Comparison of ENCODE assay signal across 9 mouse cellular contexts in genomic region chr16:17938821-17939220, GRCm38 (mm10). TPM values are rescaled to one million over a fixed set of nuclear protein-coding genes. Genes with fewer than 3 reads are reported as not detected.
A peak's percentile ranks its signal among the peaks of the same experiment; 100 is the strongest.
DNase-seq lines count a peak whose midpoint lies in the region; ATAC-seq and TF ChIP-seq lines count a peak whose summit lies in the region.
"Had no signal": no experiment of that assay in that cellular context is flagged by ENCODE, and none has a peak within 500 bp of the region (broad histone marks: within the 10 kb centered on the region; RNA-seq: fewer than 3 reads in every experiment).

No protein-coding gene starts in this region.

- H3K36me3 ChIP-seq in hindbrain, embryonic 11.5 days (ENCODE audit: control insufficient read depth, insufficient read depth, low read length), result no peaks in the 10 kb centered on the region
- H3K36me3 ChIP-seq in limb, embryonic 12.5 days, result no peaks in the 10 kb centered on the region
- no peaks in the 10 kb centered on the region for H3K36me3 ChIP-seq in midbrain, embryonic 14.5 days (ENCODE audit: control insufficient read depth, insufficient read depth, low read length)

- H3K27me3 ChIP-seq in hindbrain, embryonic 11.5 days (ENCODE audit: control insufficient read depth, insufficient read depth, low read length), result no peaks in the 10 kb centered on the region
- peaks cover 19% of the 10 kb centered on the region for H3K27me3 ChIP-seq in limb, embryonic 12.5 days
- H3K27me3 ChIP-seq in midbrain, embryonic 14.5 days (ENCODE audit: control insufficient read depth, insufficient read depth, low read length), result no peaks in the 10 kb centered on the region

- peaks cover 11% of the 10 kb centered on the region for H3K4me1 ChIP-seq in bone marrow macrophage, adult 2 months (ENCODE audit: control insufficient read depth, insufficient read depth, low read length)
- H3K4me1 ChIP-seq in hindbrain, embryonic 11.5 days (replicated peaks; ENCODE audit: control insufficient read depth, insufficient read depth, low read length), result no peaks in the 10 kb centered on the region
- no peaks in the 10 kb centered on the region; the same call in 1 of the 2 replicates for H3K4me1 ChIP-seq in limb, embryonic 12.5 days (replicated peaks)
- H3K4me1 ChIP-seq in midbrain, embryonic 14.5 days (ENCODE audit: control insufficient read depth, insufficient read depth, low read length), result no peaks in the 10 kb centered on the region

- no peak overlapping the region for H3K4me2 ChIP-seq in hindbrain, embryonic 11.5 days (replicated peaks; ENCODE audit: low read depth, low read length)
- H3K4me2 ChIP-seq in limb, embryonic 12.5 days, result no peak overlapping the region
- H3K4me2 ChIP-seq in midbrain, embryonic 14.5 days (ENCODE audit: low read length), result no peak overlapping the region

- peak; percentile 56 for TF ChIP-seq CTCF in bone marrow macrophage, adult 2 months (IDR thresholded peaks at IDR 0.05; ENCODE audit: low read depth, low read length)

- peak; percentile 51 for DNase-seq in ovary, postnatal 14 days (ENCODE audit: low spot score)
- DNase-seq in ovary, postnatal 10 days (ENCODE audit: low spot score), result no peak
- DNase-seq in hindbrain, embryonic 11.5 days (ENCODE audit: low spot score), result peak; percentile 77
- peak; percentile 74 for DNase-seq in midbrain, embryonic 14.5 days
- DNase-seq in testis, postnatal 10 days (ENCODE audit: low spot score), result peak; percentile 80

- WGBS in hindbrain, embryonic 11.5 days, result 12% methylated on average over 7 of the region's 7 CpGs
- WGBS in limb, embryonic 12.5 days, result 10% methylated on average over 7 of the region's 7 CpGs
- 8% methylated on average over 7 of the region's 7 CpGs for WGBS in midbrain, embryonic 14.5 days

- no peak overlapping the region for H3K4me3 ChIP-seq in bone marrow macrophage, adult 2 months (ENCODE audit: insufficient read depth, low read length)
- H3K4me3 ChIP-seq in hindbrain, embryonic 11.5 days (ENCODE audit: low read depth, low read length), result no peak overlapping the region
- no peak overlapping the region for H3K4me3 ChIP-seq in limb, embryonic 12.5 days (replicated peaks)
- H3K4me3 ChIP-seq in midbrain, embryonic 14.5 days (replicated peaks; ENCODE audit: low read depth, low read length), result no peak overlapping the region

- H3K9me3 ChIP-seq in hindbrain, embryonic 11.5 days (ENCODE audit: control insufficient read depth, low read length), result no peaks in the 10 kb centered on the region
- H3K9me3 ChIP-seq in limb, embryonic 12.5 days, result no peaks in the 10 kb centered on the region
- no peaks in the 10 kb centered on the region for H3K9me3 ChIP-seq in midbrain, embryonic 14.5 days (ENCODE audit: control insufficient read depth, low read length)

- no peak overlapping the region for H3K27ac ChIP-seq in bone marrow macrophage, adult 2 months (ENCODE audit: insufficient read depth, low read depth, low read length)
- H3K27ac ChIP-seq in hindbrain, embryonic 11.5 days (ENCODE audit: low read depth, low read length), result no peak overlapping the region
- no peak overlapping the region for H3K27ac ChIP-seq in limb, embryonic 12.5 days
- H3K27ac ChIP-seq in midbrain, embryonic 14.5 days (replicated peaks; ENCODE audit: low read depth, low read length), result no peak overlapping the region

- H3K9ac ChIP-seq in hindbrain, embryonic 11.5 days (ENCODE audit: low read depth, low read length), result no peak overlapping the region
- no peak overlapping the region for H3K9ac ChIP-seq in limb, embryonic 12.5 days (replicated peaks)
- H3K9ac ChIP-seq in midbrain, embryonic 14.5 days (replicated peaks; ENCODE audit: low read length), result no peak overlapping the region

- TF ChIP-seq POLR2A in bone marrow macrophage, adult 2 months (IDR thresholded peaks at IDR 0.05; ENCODE audit: borderline replicate concordance, low read depth, low read length), result no peak

- peak; percentile 92 for ATAC-seq in erythroblast, adult 5-6 weeks (replicated peaks; ENCODE audit: low FRiP score, poor library complexity, severe bottlenecking)
- ATAC-seq in hindbrain, embryonic 11.5 days (ENCODE audit: low FRiP score), result no peak
- ATAC-seq in limb, embryonic 12.5 days (ENCODE audit: insufficient number of reproducible peaks, insufficient read depth, low FRiP score, low TSS enrichment, low read depth), result peak; percentile 73; the same call in 1 of the 2 replicates
- ATAC-seq in midbrain, embryonic 14.5 days (ENCODE audit: low FRiP score, low TSS enrichment), result peak; percentile 60; the same call in 1 of the 2 replicates

RNA-seq across cellular contexts. Expression of gene Slc25a1, which starts 10.8 kb away (rescaled TPM):
- 53.5 and 59.4 TPM in 2 replicates for polyA plus RNA-seq in bone marrow macrophage, adult 2 months (2012; ENCODE audit: insufficient read depth, insufficient read length, missing spikeins)
- 5.4 and 6.9 TPM in 2 replicates for total RNA-seq in erythroblast, adult 5-6 weeks (2015; ENCODE audit: low replicate concordance)
- total RNA-seq in erythroblast, adult 5-6 weeks (2017; ENCODE audit: low replicate concordance), result 8.6 and 13.7 TPM in 2 replicates
- polyA plus RNA-seq in hindbrain, embryonic 11.5 days (2014; fragmentation: Nextera tagmentation; extraction: Ambion mirVana), result 114 and 118 TPM in 2 replicates
- polyA plus RNA-seq in limb, embryonic 12.5 days (2016; fragmentation: Nextera tagmentation; extraction: Ambion mirVana), result 79.5 and 83.0 TPM in 2 replicates
- polyA plus RNA-seq in midbrain, embryonic 14.5 days (2014; fragmentation: Nextera tagmentation; extraction: Ambion mirVana), result 145 and 157 TPM in 2 replicates

RNA-seq across cellular contexts. Expression of gene Gsc2, which starts 24.0 kb away (rescaled TPM):
- polyA plus RNA-seq in bone marrow macrophage, adult 2 months (2012; ENCODE audit: insufficient read depth, insufficient read length, missing spikeins), result not detected in 2 replicates
- not detected in 2 replicates for total RNA-seq in erythroblast, adult 5-6 weeks (2015; ENCODE audit: low replicate concordance)
- not detected in 2 replicates for total RNA-seq in erythroblast, adult 5-6 weeks (2017; ENCODE audit: low replicate concordance)
- 0.17 TPM in 1 of 2 replicates, not detected in the other for polyA plus RNA-seq in hindbrain, embryonic 11.5 days (2014; fragmentation: Nextera tagmentation; extraction: Ambion mirVana)
- polyA plus RNA-seq in limb, embryonic 12.5 days (2016; fragmentation: Nextera tagmentation; extraction: Ambion mirVana), result not detected in 2 replicates
- 0.84 and 0.93 TPM in 2 replicates for polyA plus RNA-seq in midbrain, embryonic 14.5 days (2014; fragmentation: Nextera tagmentation; extraction: Ambion mirVana)
- polyA plus RNA-seq: frontal cortex, adult 2 months had no signal

RNA-seq across cellular contexts. Expression of gene Ess2, which starts 27.7 kb away (rescaled TPM):
- 20.1 and 27.1 TPM in 2 replicates for polyA plus RNA-seq in bone marrow macrophage, adult 2 months (2012; ENCODE audit: insufficient read depth, insufficient read length, missing spikeins)
- total RNA-seq in erythroblast, adult 5-6 weeks (2015; ENCODE audit: low replicate concordance), result 1.7 TPM in 1 of 2 replicates, not detected in the other
- total RNA-seq in erythroblast, adult 5-6 weeks (2017; ENCODE audit: low replicate concordance), result 6.0 and 8.4 TPM in 2 replicates
- 38.3 and 40.5 TPM in 2 replicates for polyA plus RNA-seq in hindbrain, embryonic 11.5 days (2014; fragmentation: Nextera tagmentation; extraction: Ambion mirVana)
- 50.6 and 54.7 TPM in 2 replicates for polyA plus RNA-seq in limb, embryonic 12.5 days (2016; fragmentation: Nextera tagmentation; extraction: Ambion mirVana)
- polyA plus RNA-seq in midbrain, embryonic 14.5 days (2014; fragmentation: Nextera tagmentation; extraction: Ambion mirVana), result 44.1 and 44.6 TPM in 2 replicates

RNA-seq across cellular contexts. Expression of gene Tssk2, which starts 40.4 kb away (rescaled TPM):
- not detected in 2 replicates for polyA plus RNA-seq in bone marrow macrophage, adult 2 months (2012; ENCODE audit: insufficient read depth, insufficient read length, missing spikeins)
- not detected in 2 replicates for total RNA-seq in erythroblast, adult 5-6 weeks (2015; ENCODE audit: low replicate concordance)
- total RNA-seq in erythroblast, adult 5-6 weeks (2017; ENCODE audit: low replicate concordance), result not detected in 2 replicates
- polyA plus RNA-seq in hindbrain, embryonic 11.5 days (2014; fragmentation: Nextera tagmentation; extraction: Ambion mirVana), result not detected in 2 replicates
- not detected in 2 replicates for polyA plus RNA-seq in limb, embryonic 12.5 days (2016; fragmentation: Nextera tagmentation; extraction: Ambion mirVana)
- not detected in 2 replicates for polyA plus RNA-seq in midbrain, embryonic 14.5 days (2014; fragmentation: Nextera tagmentation; extraction: Ambion mirVana)
- polyA plus RNA-seq: frontal cortex, adult 2 months had no signal

RNA-seq across cellular contexts. Expression of gene Dgcr2, which starts 40.5 kb away (rescaled TPM):
- 23.2 and 29.4 TPM in 2 replicates for polyA plus RNA-seq in bone marrow macrophage, adult 2 months (2012; ENCODE audit: insufficient read depth, insufficient read length, missing spikeins)
- total RNA-seq in erythroblast, adult 5-6 weeks (2015; ENCODE audit: low replicate concordance), result 2.1 and 26.1 TPM in 2 replicates
- total RNA-seq in erythroblast, adult 5-6 weeks (2017; ENCODE audit: low replicate concordance), result 11.6 and 13.8 TPM in 2 replicates
- 72.9 and 75.7 TPM in 2 replicates for polyA plus RNA-seq in hindbrain, embryonic 11.5 days (2014; fragmentation: Nextera tagmentation; extraction: Ambion mirVana)
- polyA plus RNA-seq in limb, embryonic 12.5 days (2016; fragmentation: Nextera tagmentation; extraction: Ambion mirVana), result 102 and 105 TPM in 2 replicates
- polyA plus RNA-seq in midbrain, embryonic 14.5 days (2014; fragmentation: Nextera tagmentation; extraction: Ambion mirVana), result 104 and 108 TPM in 2 replicates
